Mouse (Mus musculus) ES-E14 (cell line): ENCODE results near the gene Zfp668.

Experiments
- CHD2 ChIP-seq: IDR thresholded peaks from 2 replicates; pipeline ENCODE4 v1.6.1; 2014; ENCODE audit warnings: mild to moderate bottlenecking, low read depth, low read length, inconsistent platforms
- HCFC1 ChIP-seq: IDR thresholded peaks from 2 replicates; pipeline ENCODE4 v1.6.1; 2012; ENCODE audit warnings: low read length, inconsistent platforms, borderline replicate concordance; ENCODE audit not compliant: insufficient read depth
- MAFK ChIP-seq: IDR thresholded peaks from 2 replicates; pipeline ENCODE4 v1.6.1; 2014; ENCODE audit warnings: mild to moderate bottlenecking, low read depth, low read length, inconsistent platforms; ENCODE audit not compliant: insufficient read depth
- ZC3H11A ChIP-seq: IDR thresholded peaks from 2 replicates; pipeline ENCODE4 v1.6.1; 2012; ENCODE audit warnings: low read depth, mild to moderate bottlenecking, inconsistent platforms, low read length, borderline replicate concordance
- ZNF384 ChIP-seq: IDR thresholded peaks from 2 replicates; pipeline ENCODE4 v1.6.1; 2012; ENCODE audit warnings: low read depth, low read length, inconsistent platforms

DNA sequence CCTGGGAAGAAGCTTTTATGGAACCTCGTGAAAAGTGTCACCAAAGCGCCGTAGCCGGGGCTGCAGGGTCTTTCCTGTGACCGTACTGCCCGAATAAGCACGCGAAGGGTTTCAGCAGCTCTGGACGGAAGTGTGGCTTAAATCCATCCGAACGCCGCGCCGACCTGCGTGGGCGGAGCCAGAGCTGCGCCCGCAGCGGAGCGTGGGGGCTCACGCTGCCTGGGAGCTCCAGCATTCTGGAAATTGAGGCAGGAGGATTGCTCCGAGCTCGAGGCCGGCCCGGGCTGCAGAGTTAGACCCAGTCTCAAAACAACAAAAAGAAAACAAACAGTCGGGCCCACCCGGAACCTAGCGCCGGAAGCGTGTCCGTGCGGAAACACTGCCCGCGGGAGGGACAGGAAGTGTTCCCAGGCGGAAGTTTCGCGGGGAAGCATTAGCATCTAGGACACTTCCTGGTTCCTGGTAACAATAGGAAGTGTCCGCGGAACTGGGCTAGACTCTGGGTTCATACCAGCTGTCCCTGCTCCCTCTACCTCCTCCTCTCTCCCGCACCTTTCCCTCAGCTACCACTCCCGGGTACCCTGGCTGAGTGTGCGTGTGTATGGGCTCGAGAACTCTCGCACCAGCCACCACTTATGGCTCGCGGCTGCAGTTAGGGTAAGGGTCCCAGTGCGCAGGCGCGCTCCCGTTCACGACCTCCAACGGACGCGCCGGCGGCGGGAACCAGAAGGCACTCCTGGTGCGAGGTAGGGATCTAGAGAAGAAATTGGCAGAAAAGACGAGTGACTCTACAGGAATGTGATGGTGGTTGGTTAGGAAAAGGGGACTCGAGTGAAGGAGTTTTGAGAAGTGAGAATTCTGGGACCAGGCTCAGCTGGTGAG lies at the start of gene Zfp668:
- TF ChIP-seq CHD2 = no peak
- TF ChIP-seq ZNF384 = no peak
- no peak for TF ChIP-seq ZC3H11A
- peak; percentile 91 for TF ChIP-seq HCFC1
- TF ChIP-seq MAFK = no peak
